Mouse (Mus musculus): ENCODE data around the gene Gm156. TPM values are rescaled to one million over a fixed set of nuclear protein-coding genes. Genes with fewer than 3 reads are reported as not detected.
"Not testable (repeated sequence)": the region's sequence is repeated elsewhere in the genome, so short reads cannot be mapped to it uniquely, and the experiment has no call there.

Gm156 gene
- total RNA-seq (2018; cell fraction: chromatin; rRNA removed) = not detected
- not detected for total RNA-seq (2018; cell fraction: cytosol; rRNA removed)
- total RNA-seq (2018; cell fraction: nucleus; rRNA removed) = not detected
- not detected in 3 replicates for polyA plus RNA-seq (2018)

- WGBS (ENCODE audit: missing documents) = 43% methylated on average over 2 of the region's 3 CpGs
- not testable (repeated sequence) for H3K36me3 ChIP-seq (ENCODE audit: inconsistent target); H3K79me2 ChIP-seq (ENCODE audit: inconsistent target); H3K27ac ChIP-seq; H3K4me3 ChIP-seq (ENCODE audit: inconsistent target)
Measured at GRCm38 (mm10) chr6:129784170-129784569, at the start of gene Gm156. TSS of gene Gm156 (minus strand) at chr6:129784270.

GRCm38 (mm10) chr6:129825559-129825958 is 41.5 kb upstream of the Gm156 start:
- H3K79me2 ChIP-seq (ENCODE audit: inconsistent target) = no peaks in the 10 kb centered on the region
- no peak overlapping the region for H3K4me3 ChIP-seq (ENCODE audit: inconsistent target)
- no peak overlapping the region for H3K27ac ChIP-seq
- H3K36me3 ChIP-seq (ENCODE audit: inconsistent target) = no peaks in the 10 kb centered on the region
- WGBS (ENCODE audit: missing documents) = 100% methylated on average over 1 of the region's 1 CpGs

GRCm38 (mm10) chr6:129824004-129824403 is 39.9 kb upstream of the Gm156 start:
- H3K79me2 ChIP-seq (ENCODE audit: inconsistent target) = no peaks in the 10 kb centered on the region
- H3K4me3 ChIP-seq (ENCODE audit: inconsistent target) = no peak overlapping the region
- H3K27ac ChIP-seq = no peak overlapping the region
- 0% methylated on average over 1 of the region's 1 CpGs for WGBS (ENCODE audit: missing documents)
- no peaks in the 10 kb centered on the region for H3K36me3 ChIP-seq (ENCODE audit: inconsistent target)

- no peak overlapping the region for H3K27ac ChIP-seq
- no peaks in the 10 kb centered on the region for H3K36me3 ChIP-seq (ENCODE audit: inconsistent target)
- 87% methylated on average over 3 of the region's 3 CpGs for WGBS (ENCODE audit: missing documents)
- H3K4me3 ChIP-seq (ENCODE audit: inconsistent target) = no peak overlapping the region
- H3K79me2 ChIP-seq (ENCODE audit: inconsistent target) = no peaks in the 10 kb centered on the region
Measured at GRCm38 (mm10) chr6:129817731-129818130, 33.7 kb upstream of the Gm156 start.

GRCm38 (mm10) chr6:129747654-129748032 is 36.4 kb downstream of the Gm156 start:
- Histone ChIP-seq H3K36me3 (ENCODE audit: inconsistent target) (no peaks in the 10 kb centered on the region), H3K79me2 (ENCODE audit: inconsistent target) (no peaks in the 10 kb centered on the region), H3K4me3 (ENCODE audit: inconsistent target) (no peak overlapping the region), H3K27ac (no peak overlapping the region)
- 47% methylated on average over 3 of the region's 3 CpGs for WGBS (ENCODE audit: missing documents)

- H3K27ac ChIP-seq = no peak overlapping the region
- no peaks in the 10 kb centered on the region for H3K79me2 ChIP-seq (ENCODE audit: inconsistent target)
- WGBS (ENCODE audit: missing documents) = 19% methylated on average over 4 of the region's 4 CpGs
- H3K36me3 ChIP-seq (ENCODE audit: inconsistent target) = no peaks in the 10 kb centered on the region
- H3K4me3 ChIP-seq (ENCODE audit: inconsistent target) = no peak overlapping the region
Measured at GRCm38 (mm10) chr6:129747016-129747653, 36.9 kb downstream of the Gm156 start.

GRCm38 (mm10) chr6:129746151-129746550 is 37.9 kb downstream of the Gm156 start:
- Histone ChIP-seq H3K27ac (no peak overlapping the region), H3K4me3 (ENCODE audit: inconsistent target) (no peak overlapping the region), H3K36me3 (ENCODE audit: inconsistent target) (no peaks in the 10 kb centered on the region), H3K79me2 (ENCODE audit: inconsistent target) (no peaks in the 10 kb centered on the region)
- WGBS (ENCODE audit: missing documents) = 94% methylated on average over 3 of the region's 3 CpGs

GRCm38 (mm10) chr6:129740069-129740721 is 43.9 kb downstream of the Gm156 start, which contains the start of gene Klri2:
TSS of gene Klri2 (minus strand) at chr6:129740484.
- Histone ChIP-seq H3K36me3 (ENCODE audit: inconsistent target) (no peaks in the 10 kb centered on the region), H3K27ac (no peak within 1 kb of the TSS), H3K79me2 (ENCODE audit: inconsistent target) (no peaks in the 10 kb centered on the region), H3K4me3 (ENCODE audit: inconsistent target) (no peak within 1 kb of the TSS)
- 7% methylated on average over 2 of the region's 2 CpGs for WGBS (ENCODE audit: missing documents)

GRCm38 (mm10) chr6:129736414-129736813 is 47.7 kb downstream of the Gm156 start:
- Histone ChIP-seq H3K4me3 (ENCODE audit: inconsistent target) (no peak overlapping the region), H3K79me2 (ENCODE audit: inconsistent target) (no peaks in the 10 kb centered on the region), H3K36me3 (ENCODE audit: inconsistent target) (no peaks in the 10 kb centered on the region), H3K27ac (no peak overlapping the region)

- WGBS (ENCODE audit: missing documents) = 100% methylated on average over 1 of the region's 1 CpGs
- no peak overlapping the region for H3K4me3 ChIP-seq (ENCODE audit: inconsistent target)
- no peaks in the 10 kb centered on the region for H3K36me3 ChIP-seq (ENCODE audit: inconsistent target)
- H3K27ac ChIP-seq = no peak overlapping the region
- no peaks in the 10 kb centered on the region for H3K79me2 ChIP-seq (ENCODE audit: inconsistent target)
Measured at GRCm38 (mm10) chr6:129727237-129727636, 56.8 kb downstream of the Gm156 start.

GRCm38 (mm10) chr6:129721390-129721789 is 62.7 kb downstream of the Gm156 start:
- WGBS (ENCODE audit: missing documents) = 86% methylated on average over 1 of the region's 1 CpGs
- Histone ChIP-seq H3K36me3 (ENCODE audit: inconsistent target) (no peaks in the 10 kb centered on the region), H3K79me2 (ENCODE audit: inconsistent target) (no peaks in the 10 kb centered on the region), H3K27ac (no peak overlapping the region), H3K4me3 (ENCODE audit: inconsistent target) (no peak overlapping the region)

GRCm38 (mm10) chr6:129720487-129720886 is 63.6 kb downstream of the Gm156 start:
- Histone ChIP-seq H3K4me3 (ENCODE audit: inconsistent target) (no peak overlapping the region), H3K79me2 (ENCODE audit: inconsistent target) (no peaks in the 10 kb centered on the region), H3K36me3 (ENCODE audit: inconsistent target) (no peaks in the 10 kb centered on the region), H3K27ac (no peak overlapping the region)
- WGBS (ENCODE audit: missing documents) = 19% methylated on average over 3 of the region's 3 CpGs

- WGBS (ENCODE audit: missing documents) = 77% methylated on average over 4 of the region's 4 CpGs
- H3K79me2 ChIP-seq (ENCODE audit: inconsistent target) = no peaks in the 10 kb centered on the region
- H3K36me3 ChIP-seq (ENCODE audit: inconsistent target) = no peaks in the 10 kb centered on the region
- H3K27ac ChIP-seq = no peak within 1 kb of the TSS
- no peak within 1 kb of the TSS for H3K4me3 ChIP-seq (ENCODE audit: inconsistent target)
Measured at GRCm38 (mm10) chr6:129717032-129717431, 67.0 kb downstream of the Gm156 start, which contains the start of gene Klri1. TSS of gene Klri1 (minus strand) at chr6:129717132.

All from macrophage (primary cell).